Mouse (Mus musculus) hindbrain, embryonic 15.5 days (tissue): Measurements from ENCODE around the gene Rnf224. TPM values are rescaled to one million over a fixed set of nuclear protein-coding genes. Genes with fewer than 3 reads are reported as not detected.

Experiments
- ATAC-seq: fragments of 200-750 bp; cut with Nextera tagmentation; 2 replicates; pipeline ENCODE4 v1.8.0; 2017; ENCODE audit warnings: low read depth, moderate number of reproducible peaks, moderate TSS enrichment; ENCODE audit not compliant: low FRiP score
- H3K27ac ChIP-seq: fragments of 300-500 bp; sonication (generic); replicated peaks from 2 replicates; pipeline ENCODE4 v1.5.1; 2015; ENCODE audit warnings: mild to moderate bottlenecking, inconsistent platforms
- H3K27me3 ChIP-seq: fragments of 300-500 bp; sonication (generic); 2 replicates; pipeline ENCODE4 v1.6.1; 2015; ENCODE audit warnings: control low read depth, inconsistent platforms
- H3K36me3 ChIP-seq: fragments of 300-500 bp; sonication (generic); 2 replicates; pipeline ENCODE4 v1.6.1; 2015; ENCODE audit warnings: control low read depth, inconsistent platforms
- H3K4me1 ChIP-seq: fragments of 300-500 bp; sonication (generic); replicated peaks from 2 replicates; pipeline ENCODE4 v1.6.1; 2015; ENCODE audit warnings: control low read depth, inconsistent platforms
- H3K4me2 ChIP-seq: fragments of 300-500 bp; sonication (generic); 2 replicates; pipeline ENCODE4 v1.6.1; 2015; ENCODE audit warnings: moderate library complexity, mild to moderate bottlenecking, inconsistent platforms
- H3K4me3 ChIP-seq: fragments of 300-500 bp; sonication (generic); 2 replicates; pipeline ENCODE4 v1.5.1; 2015; ENCODE audit warnings: mild to moderate bottlenecking, inconsistent platforms
- H3K9ac ChIP-seq: fragments of 300-500 bp; sonication (generic); 2 replicates; pipeline ENCODE4 v1.6.1; 2015; ENCODE audit warnings: inconsistent platforms
- H3K9me3 ChIP-seq: fragments of 300-500 bp; sonication (generic); 2 replicates; pipeline ENCODE4 v1.6.1; 2016; ENCODE audit warnings: control low read depth, inconsistent platforms
- WGBS: fragments of 180-500 bp; shearing (Covaris S2); methylation state at CpG from one replicate; pipeline ENCODE4 v1.1.7; 2015; 5-methylcytosine and 5-hydroxymethylcytosine counted together
- polyA plus RNA-seq: library from polyadenylated mRNA; unstranded; fragments of >200 nt; fragmentation: Nextera tagmentation; extraction: Ambion mirVana; gene quantifications from 2 replicates; pipeline ENCODE4 v1.2.1, GENCODE M21; 2015

The Rnf224 gene
- polyA plus RNA-seq, 1 experiment from 2014 or later: not detected

GRCm38 (mm10) chr2:25234050-25234449, 2.5 kb downstream of the Rnf224 start, which contains the start of gene Slc34a3:
TSS of gene Slc34a3 (minus strand) at chr2:25234364.
- Histone ChIP-seq H3K9ac (no peak within 1 kb of the TSS), H3K4me1 (no peaks in the 10 kb centered on the region), H3K27ac (no peak within 1 kb of the TSS), H3K9me3 (no peaks in the 10 kb centered on the region), H3K27me3 (peaks cover 4% of the 10 kb centered on the region; the same call in 1 of the 2 replicates), H3K4me3 (no peak within 1 kb of the TSS), H3K36me3 (no peaks in the 10 kb centered on the region), H3K4me2 (no peak within 1 kb of the TSS)
- WGBS: 99% methylated on average over 3 of the region's 3 CpGs
- ATAC-seq: no peak

GRCm38 (mm10) chr2:25233421-25233820, 3.2 kb downstream of the Rnf224 start:
- no peak overlapping the region for H3K27ac ChIP-seq
- peaks cover 6% of the 10 kb centered on the region; the same call in 1 of the 2 replicates for H3K4me1 ChIP-seq
- WGBS: 79% methylated on average over 4 of the region's 4 CpGs
- no peak overlapping the region for H3K9ac ChIP-seq
- no peak overlapping the region for H3K4me2 ChIP-seq
- H3K9me3 ChIP-seq: no peaks in the 10 kb centered on the region
- H3K27me3 ChIP-seq: peaks cover 4% of the 10 kb centered on the region; the same call in 1 of the 2 replicates
- H3K36me3 ChIP-seq: no peaks in the 10 kb centered on the region
- no peak for ATAC-seq
- no peak overlapping the region for H3K4me3 ChIP-seq

GRCm38 (mm10) chr2:25231038-25231437, 5.5 kb downstream of the Rnf224 start:
- Histone ChIP-seq H3K4me3 (no peak overlapping the region), H3K36me3 (no peaks in the 10 kb centered on the region), H3K9me3 (no peaks in the 10 kb centered on the region), H3K9ac (no peak overlapping the region), H3K4me2 (no peak overlapping the region), H3K4me1 (peaks cover 7% of the 10 kb centered on the region; the same call in 1 of the 2 replicates), H3K27ac (no peak overlapping the region), H3K27me3 (no peaks in the 10 kb centered on the region)
- ATAC-seq: no peak
- 57% methylated on average over 12 of the region's 12 CpGs for WGBS

- Histone ChIP-seq H3K9ac (no peak overlapping the region), H3K27me3 (no peaks in the 10 kb centered on the region), H3K4me1 (peaks cover 10% of the 10 kb centered on the region), H3K36me3 (no peaks in the 10 kb centered on the region), H3K4me3 (no peak overlapping the region), H3K9me3 (no peaks in the 10 kb centered on the region), H3K27ac (no peak overlapping the region), H3K4me2 (no peak overlapping the region)
- WGBS: 89% methylated on average over 7 of the region's 7 CpGs
- no peak for ATAC-seq
Measured at GRCm38 (mm10) chr2:25230581-25230980, 6.0 kb downstream of the Rnf224 start.

DNA sequence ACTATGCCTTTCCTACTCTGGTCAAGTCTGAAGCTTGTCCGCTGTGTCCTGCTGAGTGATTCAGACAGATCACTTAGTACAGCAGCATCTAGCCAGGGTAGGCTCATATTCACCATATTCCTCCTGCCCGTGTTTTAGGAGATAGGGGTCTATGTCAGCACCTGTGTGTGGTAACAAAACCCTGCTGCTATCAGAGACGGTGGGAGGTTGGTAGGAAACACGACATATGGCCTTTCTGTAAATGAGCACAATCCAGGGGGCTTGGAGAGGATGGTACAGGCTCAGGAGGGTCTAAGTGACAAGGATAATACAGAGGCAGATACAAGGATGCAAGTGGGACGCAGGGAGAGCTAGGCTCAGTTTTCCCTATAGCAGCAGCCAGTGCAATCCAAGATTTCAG, 7.0 kb downstream of the Rnf224 start:
- Histone ChIP-seq H3K9me3 (no peaks in the 10 kb centered on the region), H3K4me2 (no peak overlapping the region), H3K27me3 (no peaks in the 10 kb centered on the region), H3K4me3 (no peak overlapping the region), H3K9ac (no peak overlapping the region), H3K4me1 (peaks cover 13% of the 10 kb centered on the region), H3K27ac (no peak overlapping the region), H3K36me3 (no peaks in the 10 kb centered on the region)
- ATAC-seq: no peak
- WGBS: 88% methylated on average over 5 of the region's 5 CpGs

- Histone ChIP-seq H3K4me2 (peak overlapping the region; percentile 38), H3K9ac (no peak overlapping the region)
- 67% methylated on average over 6 of the region's 6 CpGs for WGBS
Measured at GRCm38 (mm10) chr2:25228995-25229530, 7.5 kb downstream of the Rnf224 start.

GRCm38 (mm10) chr2:25228431-25228889, 8.1 kb downstream of the Rnf224 start:
- Histone ChIP-seq H3K27me3 (no peaks in the 10 kb centered on the region), H3K9ac (no peak overlapping the region), H3K4me3 (peak overlapping the region; percentile 20; the same call in 1 of the 2 replicates), H3K27ac (peak overlapping the region; percentile 68), H3K4me1 (peaks cover 18% of the 10 kb centered on the region), H3K9me3 (no peaks in the 10 kb centered on the region), H3K4me2 (peak overlapping the region; percentile 38), H3K36me3 (no peaks in the 10 kb centered on the region)
- WGBS: 2% methylated on average over 7 of the region's 7 CpGs
- ATAC-seq: no peak

More at GRCm38 (mm10) chr2:25228995-25229530, 7.5 kb downstream of the Rnf224 start:
- ATAC-seq: no peak
- H3K36me3 ChIP-seq: no peaks in the 10 kb centered on the region
- no peaks in the 10 kb centered on the region for H3K9me3 ChIP-seq
- 0 out of 2 replicates have a peak overlapping the region, but pooled peaks have one; percentile 68 for H3K27ac ChIP-seq
- peaks cover 13% of the 10 kb centered on the region for H3K4me1 ChIP-seq
- no peaks in the 10 kb centered on the region for H3K27me3 ChIP-seq
- no peak overlapping the region for H3K4me3 ChIP-seq

GRCm38 (mm10) chr2:25227406-25227805, 9.2 kb downstream of the Rnf224 start:
- Histone ChIP-seq H3K27me3 (no peaks in the 10 kb centered on the region), H3K36me3 (no peaks in the 10 kb centered on the region), H3K9ac (no peak overlapping the region), H3K4me2 (no peak overlapping the region), H3K27ac (no peak overlapping the region), H3K9me3 (no peaks in the 10 kb centered on the region), H3K4me3 (no peak overlapping the region), H3K4me1 (peaks cover 24% of the 10 kb centered on the region)
- WGBS: 90% methylated on average over 4 of the region's 4 CpGs
- ATAC-seq: no peak

DNA sequence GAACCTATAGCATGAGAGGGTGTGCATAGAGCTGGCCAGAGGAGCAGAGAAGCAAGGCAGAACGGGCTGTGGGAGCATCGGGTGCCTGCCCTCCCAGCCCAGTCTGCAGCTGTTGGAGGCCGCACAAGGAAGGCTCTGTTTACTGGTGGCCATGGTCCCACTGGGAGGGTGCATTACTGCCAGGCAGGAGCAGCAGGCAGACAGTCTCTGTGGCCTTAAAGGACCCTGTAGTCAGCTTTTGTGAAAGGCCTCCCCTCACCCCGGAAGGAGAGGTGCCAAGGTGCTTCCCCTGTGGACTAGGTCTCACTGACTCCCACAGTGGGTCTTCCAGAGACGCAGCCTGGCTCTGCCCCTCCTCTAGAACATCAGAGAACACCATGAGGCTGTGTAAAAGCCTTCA, 9.7 kb downstream of the Rnf224 start:
- WGBS: 75% methylated on average over 5 of the region's 5 CpGs
- Histone ChIP-seq H3K27me3 (no peaks in the 10 kb centered on the region), H3K4me3 (no peak overlapping the region), H3K4me1 (peaks cover 24% of the 10 kb centered on the region), H3K36me3 (peaks cover 2% of the 10 kb centered on the region), H3K9ac (no peak overlapping the region), H3K9me3 (no peaks in the 10 kb centered on the region), H3K27ac (no peak overlapping the region), H3K4me2 (no peak overlapping the region)
- no peak for ATAC-seq

GRCm38 (mm10) chr2:25225811-25226379, 10.7 kb downstream of the Rnf224 start:
- H3K4me1 ChIP-seq: peaks cover 24% of the 10 kb centered on the region
- H3K9ac ChIP-seq: no peak overlapping the region
- H3K27me3 ChIP-seq: no peaks in the 10 kb centered on the region
- H3K4me3 ChIP-seq: 0 out of 2 replicates have a peak overlapping the region, but pooled peaks have one; percentile 72
- H3K9me3 ChIP-seq: no peaks in the 10 kb centered on the region
- H3K36me3 ChIP-seq: peaks cover 5% of the 10 kb centered on the region
- WGBS: 72% methylated on average over 8 of the region's 8 CpGs
- H3K27ac ChIP-seq: peak overlapping the region; percentile 99
- H3K4me2 ChIP-seq: peak overlapping the region; percentile 54
- ATAC-seq: no peak

GRCm38 (mm10) chr2:25224766-25225752, 11.5 kb downstream of the Rnf224 start:
- 2% methylated on average over 40 of the region's 41 CpGs for WGBS
- H3K4me2 ChIP-seq: peak overlapping the region; percentile 54
- ATAC-seq: peak; percentile 98
- H3K9ac ChIP-seq: peak overlapping the region; percentile 62
- H3K27ac ChIP-seq: peak overlapping the region; percentile 99
- no peaks in the 10 kb centered on the region for H3K27me3 ChIP-seq
- no peaks in the 10 kb centered on the region for H3K9me3 ChIP-seq
- peaks cover 5% of the 10 kb centered on the region for H3K36me3 ChIP-seq
- H3K4me1 ChIP-seq: peaks cover 24% of the 10 kb centered on the region
- peak overlapping the region; percentile 72 for H3K4me3 ChIP-seq

DNA sequence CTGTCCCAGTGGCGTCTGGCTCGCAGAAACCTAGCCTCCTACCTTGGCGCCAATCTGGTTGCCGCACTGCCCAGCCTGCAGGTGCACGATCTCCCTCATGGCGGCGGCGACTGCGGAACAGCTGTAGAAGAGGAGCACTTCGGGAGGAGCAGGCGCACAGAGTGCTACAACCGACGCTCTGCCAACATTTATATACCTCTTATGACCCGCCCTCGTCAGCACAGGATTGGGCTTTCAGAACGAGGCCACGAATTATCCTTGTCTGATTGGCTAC, 12.2 kb downstream of the Rnf224 start, which contains the start of gene Tubb4b:
TSS of gene Tubb4b (minus strand) at position 211 of the 274 bp plus-strand sequence.
- peak within 1 kb of the TSS; percentile 94 for H3K4me2 ChIP-seq
- H3K27me3 ChIP-seq: no peaks in the 10 kb centered on the region
- no peaks in the 10 kb centered on the region for H3K9me3 ChIP-seq
- peaks cover 5% of the 10 kb centered on the region for H3K36me3 ChIP-seq
- no peak for ATAC-seq
- WGBS: 0% methylated on average over 17 of the region's 17 CpGs
- H3K27ac ChIP-seq: peak within 1 kb of the TSS; percentile 99
- H3K4me1 ChIP-seq: peaks cover 24% of the 10 kb centered on the region
- H3K9ac ChIP-seq: peak within 1 kb of the TSS; percentile 70
- H3K4me3 ChIP-seq: peak within 1 kb of the TSS; percentile 72
